Mouse (Mus musculus) heart, adult 2 months (tissue): Measurements from ENCODE around the gene Ptges2. TPM values are rescaled to one million over a fixed set of nuclear protein-coding genes. Genes with fewer than 3 reads are reported as not detected.
A peak's percentile ranks its signal among the peaks of the same experiment; 100 is the strongest.

ENCODE experiments used
- DNase-seq, 2 experiments: peaks; one replicate each; pipeline ENCODE4 v3.0.0; 2021
- H3K27ac ChIP-seq: fragments of 200-600 bp; 2 replicates; pipeline ENCODE4 v1.8.1; 2022
- H3K27me3 ChIP-seq: fragments of 200-500 bp; 2 replicates; pipeline ENCODE4 v1.6.1; 2012; ENCODE audit warnings: mild to moderate bottlenecking, low read length, inconsistent platforms, mixed read lengths; ENCODE audit not compliant: control insufficient read depth, insufficient read depth
- H3K36me3 ChIP-seq: fragments of 200-500 bp; 2 replicates; pipeline ENCODE4 v1.6.1; 2012; ENCODE audit warnings: low read length, inconsistent platforms; ENCODE audit not compliant: control insufficient read depth, insufficient read depth
- H3K4me1 ChIP-seq: fragments of 200-500 bp; 2 replicates; pipeline ENCODE4 v1.6.1; 2011; ENCODE audit warnings: low read length; ENCODE audit not compliant: control insufficient read depth, insufficient read depth
- H3K4me3 ChIP-seq: fragments of 200-600 bp; 2 replicates; pipeline ENCODE4 v1.8.1; 2022
- H3K79me2 ChIP-seq: fragments of 200-500 bp; replicated peaks from 2 replicates; pipeline ENCODE4 v1.6.1; 2012; ENCODE audit warnings: mild to moderate bottlenecking, inconsistent platforms, low read length, moderate library complexity, mixed read lengths; ENCODE audit not compliant: control insufficient read depth, insufficient read depth
- H3K9ac ChIP-seq: fragments of 200-500 bp; 2 replicates; pipeline ENCODE4 v1.6.1; 2012; ENCODE audit warnings: low read depth, mild to moderate bottlenecking, control low read depth, inconsistent platforms, low read length, mixed read lengths
- CTCF ChIP-seq: fragments of 200-600 bp; IDR thresholded peaks from 2 replicates; pipeline ENCODE4 v1.8.1; 2022; ENCODE audit warnings: antibody characterized with exemption, mild to moderate bottlenecking, moderate library complexity
- EP300 ChIP-seq: fragments of 200-500 bp; IDR thresholded peaks from 2 replicates; pipeline ENCODE4 v1.6.1; 2011; ENCODE audit warnings: low read depth, low read length, control low read depth; ENCODE audit not compliant: insufficient read depth
- POLR2A ChIP-seq: fragments of 200-500 bp; IDR thresholded peaks from 2 replicates; pipeline ENCODE4 v1.6.1; 2011; ENCODE audit warnings: mild to moderate bottlenecking, low read depth, low read length, control low read depth; ENCODE audit not compliant: insufficient read depth
- WGBS: fragments of 180-500 bp; shearing (Covaris S2); methylation state at CpG from one replicate; pipeline ENCODE4 v1.1.7; 2018; 5-methylcytosine and 5-hydroxymethylcytosine counted together
- intact Hi-C: fragments of 180-260 bp; cut with DNase I; formaldehyde crosslinking; loops from one replicate; pipeline ENCODE4 v1.15.1; 2025
- polyA plus RNA-seq: library from polyadenylated mRNA; depleted of rRNA; stranded (reverse); fragments of >200 nt; gene quantifications from 2 replicates; pipeline ENCODE4 v1.2.3, GENCODE M21; 2012
- total RNA-seq, 2 experiments: library from RNA; stranded (reverse); gene quantifications; 2 replicates each; pipeline ENCODE4 v1.2.3; 2021

Gene Ptges2
- total and polyA plus RNA-seq, 3 experiments, result 58.6 to 68.8 (median 68.2) TPM

DNA sequence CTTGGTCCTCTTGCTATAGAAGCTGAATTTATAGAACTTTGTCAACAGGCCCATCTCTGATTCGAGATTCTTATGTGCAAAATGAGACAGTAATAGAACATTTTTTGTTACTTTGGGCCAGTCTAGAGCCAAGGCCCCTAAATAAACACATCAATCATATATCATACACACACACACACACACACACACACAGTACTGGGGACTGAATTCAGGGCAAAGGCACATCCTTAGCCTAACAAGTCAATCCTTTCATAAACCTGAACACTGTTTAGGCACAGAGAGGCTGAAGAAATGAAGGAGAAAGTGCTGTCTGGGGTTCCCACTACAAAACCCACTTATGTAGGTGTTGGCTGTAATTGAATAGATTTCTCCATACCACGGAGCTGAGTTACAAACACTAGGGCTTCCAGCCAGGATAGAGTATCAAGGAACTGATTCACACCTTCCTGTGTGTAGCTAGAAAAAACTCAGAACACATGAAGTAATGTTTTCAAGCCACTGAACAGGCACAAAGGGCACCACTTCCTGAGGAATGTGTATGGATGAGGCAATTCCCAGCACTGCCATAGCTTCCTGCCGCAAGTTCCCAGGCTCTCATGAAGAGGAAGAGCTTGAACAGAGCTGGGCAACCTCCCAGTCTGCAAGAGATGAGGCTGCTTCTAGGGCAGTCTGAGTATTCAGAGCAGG lies 41.1 kb downstream of the Ptges2 start:
- TF ChIP-seq EP300 (0 out of 2 replicates have a peak, but pooled peaks have one; percentile 32), CTCF (no peak), POLR2A (no peak)
- Histone ChIP-seq H3K36me3 (peaks cover 6% of the 10 kb centered on the region), H3K27me3 (no peaks in the 10 kb centered on the region), H3K9ac (no peak overlapping the region), H3K4me3 (no peak overlapping the region), H3K4me1 (peaks cover 12% of the 10 kb centered on the region), H3K27ac (peak overlapping the region; percentile 47), H3K79me2 (peaks cover 2% of the 10 kb centered on the region; the same call in 1 of the 2 replicates)
- intact Hi-C loops, result no loop called here
- DNase-seq, result peak in 1 of 2 experiments; percentile 34
- 32% methylated on average over 3 of the region's 3 CpGs for WGBS

DNA sequence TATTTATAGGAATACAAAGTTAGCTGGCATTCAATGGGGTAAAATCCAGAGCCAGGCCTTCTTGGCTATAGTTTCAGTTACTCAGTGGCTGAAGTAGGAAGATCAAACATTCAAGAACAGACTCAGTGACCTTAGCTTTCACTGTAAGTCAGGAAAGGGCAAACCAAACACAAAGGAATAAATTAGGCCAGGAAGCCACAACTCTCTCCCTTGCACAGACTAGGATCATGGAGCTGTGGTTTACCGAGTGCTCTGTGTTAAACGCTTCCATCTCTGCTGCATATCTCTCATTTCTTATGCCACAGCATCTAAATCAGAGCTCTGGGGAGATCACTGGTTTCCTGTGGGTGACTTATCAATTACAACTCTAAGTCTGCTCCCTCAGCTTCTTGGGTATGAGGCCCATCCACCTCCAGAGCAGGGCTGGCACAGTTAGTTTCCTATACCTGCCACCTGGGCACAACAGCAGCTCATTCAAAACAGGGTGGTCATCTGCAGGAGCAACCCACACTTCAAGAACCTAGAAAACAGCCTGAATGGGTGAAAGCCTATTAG lies 42.0 kb downstream of the Ptges2 start:
- WGBS, result 34% methylated on average over 2 of the region's 2 CpGs
- H3K27ac ChIP-seq, result peak overlapping the region; percentile 47

DNA sequence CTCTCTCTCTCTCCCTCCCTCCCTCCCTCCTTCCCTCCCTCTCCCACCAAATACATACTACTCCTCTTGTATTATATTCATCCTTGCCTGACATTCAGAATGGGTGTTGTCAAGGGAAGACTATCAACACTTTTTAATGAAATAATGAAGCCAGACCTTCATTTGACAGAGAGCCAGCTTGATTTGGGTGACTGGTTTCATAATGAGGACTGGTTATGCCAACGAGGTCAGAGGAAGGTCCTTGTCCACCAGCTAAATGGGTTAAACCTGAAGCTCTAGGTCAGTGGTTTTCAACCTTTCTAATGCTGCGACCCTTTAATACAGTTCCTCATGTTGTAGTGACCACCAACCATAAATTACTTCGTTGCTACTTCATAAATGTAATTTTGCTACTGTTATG lies 43.0 kb downstream of the Ptges2 start:
- DNase-seq, result no peak
- Histone ChIP-seq H3K27me3 (no peaks in the 10 kb centered on the region), H3K79me2 (no peaks in the 10 kb centered on the region; the same call in 1 of the 2 replicates), H3K9ac (no peak overlapping the region), H3K27ac (no peak overlapping the region), H3K4me3 (no peak overlapping the region), H3K4me1 (peaks cover 12% of the 10 kb centered on the region), H3K36me3 (peaks cover 6% of the 10 kb centered on the region)
- TF ChIP-seq POLR2A, result no peak
- TF ChIP-seq CTCF, result no peak
- no peak for TF ChIP-seq EP300
- 84% methylated on average over 3 of the region's 3 CpGs for WGBS
- intact Hi-C loops, result no loop called here

More for the DNA sequence above, 42.0 kb downstream of the Ptges2 start:
- intact Hi-C loops, result no loop called here
- no peak for DNase-seq
- Histone ChIP-seq H3K79me2 (peaks cover 2% of the 10 kb centered on the region; the same call in 1 of the 2 replicates), H3K4me3 (no peak overlapping the region), H3K9ac (no peak overlapping the region), H3K36me3 (peaks cover 6% of the 10 kb centered on the region), H3K4me1 (peaks cover 12% of the 10 kb centered on the region), H3K27me3 (no peaks in the 10 kb centered on the region)
- no peak for TF ChIP-seq POLR2A
- no peak for TF ChIP-seq EP300

DNA sequence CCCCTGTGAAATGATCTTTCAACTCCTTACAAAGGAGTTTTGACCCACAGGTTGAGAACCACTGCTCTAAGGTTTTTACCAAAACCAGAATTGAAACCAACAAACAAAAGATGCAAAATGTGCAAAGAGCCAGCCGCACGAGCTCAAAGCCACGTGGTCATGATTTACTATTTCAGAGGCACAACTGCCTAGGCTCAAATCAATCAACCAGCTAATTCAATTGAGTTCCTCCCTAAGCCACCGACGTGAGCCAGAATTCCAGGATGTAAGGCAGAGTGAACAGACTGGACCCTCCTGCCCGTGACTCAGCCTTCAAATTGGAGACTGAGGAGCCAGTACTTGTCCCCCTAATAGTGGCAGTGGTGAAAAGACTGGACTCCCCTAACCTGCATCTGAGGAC lies 43.5 kb downstream of the Ptges2 start:
- no peaks in the 10 kb centered on the region; the same call in 1 of the 2 replicates for H3K79me2 ChIP-seq
- peaks cover 12% of the 10 kb centered on the region for H3K4me1 ChIP-seq
- H3K9ac ChIP-seq, result no peak overlapping the region
- no peak overlapping the region for H3K4me3 ChIP-seq
- no peaks in the 10 kb centered on the region for H3K27me3 ChIP-seq
- TF ChIP-seq POLR2A (no peak), CTCF (no peak), EP300 (no peak)
- DNase-seq, result no peak
- peaks cover 6% of the 10 kb centered on the region for H3K36me3 ChIP-seq
- WGBS, result 47% methylated on average over 6 of the region's 6 CpGs
- no peak overlapping the region for H3K27ac ChIP-seq
- intact Hi-C loops, result no loop called here

DNA sequence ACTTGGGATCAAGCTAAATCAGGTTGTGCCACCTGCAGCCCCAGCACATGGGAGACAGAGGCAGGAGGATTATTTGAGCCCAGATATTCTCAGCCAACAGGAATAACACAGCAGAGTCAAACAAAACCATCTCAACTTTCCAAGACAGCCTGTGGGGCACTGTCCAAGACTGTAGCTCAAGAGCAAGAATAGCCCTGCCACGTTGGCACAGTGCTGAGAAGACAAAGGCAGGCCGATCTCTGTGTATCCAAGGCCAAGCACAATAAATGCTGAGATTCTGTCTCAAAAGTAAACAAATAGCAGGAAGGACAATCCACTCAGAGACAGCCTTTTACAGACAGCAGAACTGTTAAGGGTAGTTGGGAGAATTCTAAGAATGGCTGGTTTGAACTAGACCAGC lies 44.5 kb downstream of the Ptges2 start:
- Histone ChIP-seq H3K9ac (no peak overlapping the region), H3K36me3 (peaks cover 6% of the 10 kb centered on the region), H3K27ac (peak overlapping the region; percentile 37), H3K79me2 (no peaks in the 10 kb centered on the region; the same call in 1 of the 2 replicates), H3K4me3 (no peak overlapping the region), H3K4me1 (peaks cover 12% of the 10 kb centered on the region), H3K27me3 (no peaks in the 10 kb centered on the region)
- DNase-seq, result no peak
- TF ChIP-seq CTCF (no peak), POLR2A (no peak), EP300 (no peak)
- 13% methylated on average over 2 of the region's 2 CpGs for WGBS
- intact Hi-C loops, result no loop called here

DNA sequence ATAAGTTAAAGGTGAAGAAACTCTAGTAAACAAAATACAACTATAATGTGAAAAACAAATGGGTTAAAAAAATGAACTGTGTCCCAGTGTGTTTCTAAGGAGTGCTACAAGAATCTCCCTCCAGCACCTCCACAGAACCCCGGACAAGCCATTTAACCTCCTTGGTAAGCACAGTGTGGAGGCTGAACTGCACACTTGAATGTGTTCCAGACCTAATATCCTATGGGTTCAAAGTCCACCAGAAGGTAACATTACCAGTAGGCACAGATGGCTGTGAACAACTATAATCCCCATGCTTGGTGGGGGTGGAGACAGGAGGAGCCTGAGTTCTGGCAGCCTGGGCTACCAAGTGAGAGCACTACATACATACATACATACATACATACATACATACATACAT lies 44.9 kb downstream of the Ptges2 start:
- DNase-seq, result no peak
- Histone ChIP-seq H3K27ac (peak overlapping the region; percentile 37; the same call in 1 of the 2 replicates), H3K36me3 (peaks cover 6% of the 10 kb centered on the region), H3K4me3 (no peak overlapping the region), H3K9ac (no peak overlapping the region), H3K79me2 (no peaks in the 10 kb centered on the region; the same call in 1 of the 2 replicates), H3K27me3 (no peaks in the 10 kb centered on the region), H3K4me1 (peaks cover 12% of the 10 kb centered on the region)
- TF ChIP-seq CTCF (no peak), EP300 (no peak), POLR2A (no peak)
- WGBS, result 69% methylated on average over 1 of the region's 1 CpGs
- intact Hi-C loops, result no loop called here
